Mouse (Mus musculus) thymus, adult 2 months (tissue): ENCODE measurements at regions not wholly inside any gene's neighbourhood (a gene's known extent, or its start where the extent isn't known, plus 50 kb on each side); places are given as distances from the start of the nearest gene placed in this dataset.

ENCODE experiments used
- DNase-seq: peaks from one replicate; pipeline ENCODE4 v3.0.0; 2021
- H3K27ac ChIP-seq: fragments of 200-500 bp; 2 replicates; pipeline ENCODE4 v1.5.1; 2012; ENCODE audit warnings: low read length, control low read depth; ENCODE audit not compliant: control insufficient read depth, insufficient read depth
- H3K27me3 ChIP-seq: fragments of 200-500 bp; 2 replicates; pipeline ENCODE4 v1.6.1; 2012; ENCODE audit warnings: mild to moderate bottlenecking, low read length, moderate library complexity, mixed read lengths; ENCODE audit not compliant: control insufficient read depth, insufficient read depth
- H3K36me3 ChIP-seq: fragments of 200-500 bp; 2 replicates; pipeline ENCODE4 v1.6.1; 2012; ENCODE audit warnings: mild to moderate bottlenecking, low read length, moderate library complexity; ENCODE audit not compliant: control insufficient read depth, insufficient read depth
- H3K4me1 ChIP-seq: fragments of 200-500 bp; replicated peaks from 2 replicates; pipeline ENCODE4 v1.6.1; 2012; ENCODE audit warnings: low read length; ENCODE audit not compliant: control insufficient read depth, insufficient read depth
- H3K4me3 ChIP-seq: fragments of 200-500 bp; 2 replicates; pipeline ENCODE4 v1.5.1; 2012; ENCODE audit warnings: mild to moderate bottlenecking, low read length, control low read depth, moderate library complexity; ENCODE audit not compliant: control insufficient read depth, insufficient read depth
- CTCF ChIP-seq: fragments of 200-500 bp; IDR thresholded peaks from 2 replicates; pipeline ENCODE4 v1.5.1; 2012; ENCODE audit warnings: mild to moderate bottlenecking, control low read depth, low read length, moderate library complexity, borderline replicate concordance; ENCODE audit not compliant: control insufficient read depth, poor library complexity, insufficient read depth; ENCODE audit errors: extremely low read depth
- POLR2A ChIP-seq: fragments of 200-500 bp; IDR thresholded peaks from 2 replicates; pipeline ENCODE4 v1.6.1; 2012; ENCODE audit warnings: mild to moderate bottlenecking, low read length, control low read depth, moderate library complexity; ENCODE audit not compliant: control insufficient read depth, poor library complexity, insufficient read depth; ENCODE audit errors: extremely low read depth
- WGBS: fragments of 180-500 bp; shearing (Covaris S2); methylation state at CpG from one replicate; pipeline ENCODE4 v1.1.7; 2018; 5-methylcytosine and 5-hydroxymethylcytosine counted together

- DNase-seq: no peak
- no peaks in the 10 kb centered on the region for H3K27me3 ChIP-seq
- no peak overlapping the region for H3K27ac ChIP-seq
- TF ChIP-seq CTCF: no peak
- WGBS: 92% methylated on average over 11 of the region's 11 CpGs
- H3K4me3 ChIP-seq: no peak overlapping the region
- H3K4me1 ChIP-seq: no peaks in the 10 kb centered on the region
- H3K36me3 ChIP-seq: no peaks in the 10 kb centered on the region
These were observed 175.6 kb downstream of the Rnf144b start for GRCm38 (mm10) chr13:47298010-47298409.

- Histone ChIP-seq H3K36me3 (no peaks in the 10 kb centered on the region), H3K27me3 (no peaks in the 10 kb centered on the region), H3K4me3 (no peak overlapping the region), H3K27ac (no peak overlapping the region), H3K4me1 (no peaks in the 10 kb centered on the region)
- DNase-seq: no peak
- no peak for TF ChIP-seq POLR2A
- no peak for TF ChIP-seq CTCF
- WGBS: 83% methylated on average over 2 of the region's 2 CpGs
These were observed 178.0 kb downstream of the Rnf144b start for GRCm38 (mm10) chr13:47300486-47300885.

GRCm38 (mm10) chr13:47301070-47301469 lies 178.6 kb downstream of the Rnf144b start:
- WGBS: 63% methylated on average over 3 of the region's 3 CpGs
- no peaks in the 10 kb centered on the region for H3K27me3 ChIP-seq
- H3K4me3 ChIP-seq: no peak overlapping the region
- H3K4me1 ChIP-seq: no peaks in the 10 kb centered on the region
- H3K36me3 ChIP-seq: no peaks in the 10 kb centered on the region
- no peak for DNase-seq
- no peak for TF ChIP-seq POLR2A
- no peak for TF ChIP-seq CTCF
- no peak overlapping the region for H3K27ac ChIP-seq

- no peak for TF ChIP-seq CTCF
- TF ChIP-seq POLR2A: no peak
- WGBS: 89% methylated on average over 6 of the region's 6 CpGs
- no peaks in the 10 kb centered on the region for H3K4me1 ChIP-seq
These were observed 187.0 kb downstream of the Rnf144b start for GRCm38 (mm10) chr13:47309492-47309891.

GRCm38 (mm10) chr13:47310751-47311202 lies 188.3 kb downstream of the Rnf144b start:
- Histone ChIP-seq H3K4me1 (no peaks in the 10 kb centered on the region), H3K27me3 (no peaks in the 10 kb centered on the region), H3K27ac (no peak overlapping the region), H3K36me3 (no peaks in the 10 kb centered on the region), H3K4me3 (no peak overlapping the region)
- no peak for DNase-seq
- TF ChIP-seq CTCF: no peak
- TF ChIP-seq POLR2A: no peak
- 75% methylated on average over 7 of the region's 7 CpGs for WGBS

More at GRCm38 (mm10) chr13:47309492-47309891, 187.0 kb downstream of the Rnf144b start:
- Histone ChIP-seq H3K36me3 (no peaks in the 10 kb centered on the region), H3K4me3 (no peak overlapping the region), H3K27ac (no peak overlapping the region), H3K27me3 (no peaks in the 10 kb centered on the region)
- DNase-seq: no peak

GRCm38 (mm10) chr13:47319549-47319948 lies 197.1 kb downstream of the Rnf144b start:
- H3K27ac ChIP-seq: no peak overlapping the region
- no peaks in the 10 kb centered on the region for H3K36me3 ChIP-seq
- no peaks in the 10 kb centered on the region for H3K4me1 ChIP-seq
- H3K4me3 ChIP-seq: no peak overlapping the region
- 55% methylated on average over 8 of the region's 8 CpGs for WGBS
- no peaks in the 10 kb centered on the region for H3K27me3 ChIP-seq
- DNase-seq: no peak
- TF ChIP-seq CTCF (no peak), POLR2A (no peak)

- Histone ChIP-seq H3K4me3 (no peak overlapping the region), H3K4me1 (no peaks in the 10 kb centered on the region), H3K27ac (no peak overlapping the region), H3K36me3 (no peaks in the 10 kb centered on the region), H3K27me3 (no peaks in the 10 kb centered on the region)
- WGBS: 79% methylated on average over 1 of the region's 1 CpGs
- DNase-seq: no peak
- TF ChIP-seq CTCF (no peak), POLR2A (no peak)
These were observed 199.4 kb downstream of the Rnf144b start for GRCm38 (mm10) chr13:47321876-47322275.
